Mouse (Mus musculus): ENCODE measurements around the gene Slc22a15.

Slc22a15 gene

DNA sequence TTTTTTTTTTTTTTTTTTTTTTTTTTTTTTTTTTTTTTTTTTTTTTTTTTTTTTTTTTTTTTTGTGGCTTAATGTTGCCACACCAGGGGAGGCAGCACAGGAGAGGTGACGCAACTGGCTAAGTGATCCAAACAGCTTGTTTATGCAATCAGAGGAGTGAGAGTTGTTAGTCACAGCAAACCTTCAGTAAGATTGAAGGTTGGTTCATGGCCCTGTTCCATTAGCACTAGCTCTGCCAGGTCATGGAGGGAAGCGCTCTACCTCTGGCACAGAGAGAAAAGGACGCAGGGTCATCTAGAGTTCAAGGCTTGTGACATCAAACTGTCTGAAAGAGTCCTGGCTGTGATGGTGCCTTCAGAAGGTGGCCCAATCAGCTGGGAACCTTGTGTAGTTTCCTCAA lies 24.3 kb upstream of the Slc22a15 start:
- Histone ChIP-seq H3K4me3 (replicated peaks; ENCODE audit: low read length) (no peak overlapping the region), H3K36me3 (ENCODE audit: insufficient read depth, low read length) (no peaks in the 10 kb centered on the region), H3K9me3 (ENCODE audit: low read length) (peaks cover 4% of the 10 kb centered on the region; the same call in 1 of the 2 replicates), H3K27me3 (ENCODE audit: insufficient read depth, low read length) (no peaks in the 10 kb centered on the region), H3K4me1 (replicated peaks; ENCODE audit: low read depth, low read length) (no peaks in the 10 kb centered on the region)
- TF ChIP-seq POU5F1 (IDR thresholded peaks at IDR 0.05; ENCODE audit: borderline replicate concordance, low read length) (no peak), CTCF (conservative IDR thresholded peaks at IDR 0.05; ENCODE audit: low read length) (no peak), NANOG (IDR thresholded peaks at IDR 0.05; ENCODE audit: borderline replicate concordance, low read length) (no peak)

DNA sequence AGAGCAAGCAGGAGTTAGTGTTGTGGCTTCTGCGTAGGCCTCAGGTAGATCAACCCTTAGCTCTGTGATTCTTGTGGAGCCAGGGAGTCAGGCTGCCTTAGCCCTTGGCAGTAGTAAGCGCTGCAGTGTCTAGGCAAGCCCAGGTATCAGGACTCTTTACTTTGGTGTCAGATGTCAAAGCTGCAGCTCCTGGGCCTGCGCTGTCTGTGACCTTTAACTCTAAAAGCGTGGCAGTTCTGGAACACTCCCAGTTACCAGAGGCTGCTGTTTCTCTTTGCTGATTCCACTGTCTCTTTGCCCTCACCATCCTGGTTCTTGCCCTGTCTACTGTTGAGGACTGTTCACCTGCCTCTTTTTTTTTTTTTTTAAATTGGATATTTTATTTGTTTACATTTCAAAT lies 23.0 kb upstream of the Slc22a15 start:
- Histone ChIP-seq H3K36me3 (ENCODE audit: insufficient read depth, low read length) (no peaks in the 10 kb centered on the region), H3K4me3 (replicated peaks; ENCODE audit: low read length) (no peak overlapping the region), H3K4me1 (replicated peaks; ENCODE audit: low read depth, low read length) (no peaks in the 10 kb centered on the region), H3K27me3 (ENCODE audit: insufficient read depth, low read length) (no peaks in the 10 kb centered on the region), H3K9me3 (ENCODE audit: low read length) (peaks cover 4% of the 10 kb centered on the region; the same call in 1 of the 2 replicates)
- no peak for TF ChIP-seq CTCF (conservative IDR thresholded peaks at IDR 0.05; ENCODE audit: low read length)
- TF ChIP-seq POU5F1 (IDR thresholded peaks at IDR 0.05; ENCODE audit: borderline replicate concordance, low read length): no peak
- no peak for TF ChIP-seq NANOG (IDR thresholded peaks at IDR 0.05; ENCODE audit: borderline replicate concordance, low read length)

GRCm38 (mm10) chr3:101945257-101945656 lies 21.0 kb upstream of the Slc22a15 start:
- TF ChIP-seq CTCF (conservative IDR thresholded peaks at IDR 0.05; ENCODE audit: low read length) (no peak), POU5F1 (IDR thresholded peaks at IDR 0.05; ENCODE audit: borderline replicate concordance, low read length) (no peak), NANOG (IDR thresholded peaks at IDR 0.05; ENCODE audit: borderline replicate concordance, low read length) (no peak)
- Histone ChIP-seq H3K4me1 (replicated peaks; ENCODE audit: low read depth, low read length) (no peaks in the 10 kb centered on the region), H3K36me3 (ENCODE audit: insufficient read depth, low read length) (no peaks in the 10 kb centered on the region), H3K27me3 (ENCODE audit: insufficient read depth, low read length) (no peaks in the 10 kb centered on the region), H3K9me3 (ENCODE audit: low read length) (peaks cover 4% of the 10 kb centered on the region; the same call in 1 of the 2 replicates), H3K4me3 (replicated peaks; ENCODE audit: low read length) (no peak overlapping the region)

- Histone ChIP-seq H3K36me3 (ENCODE audit: insufficient read depth, low read length) (no peaks in the 10 kb centered on the region), H3K9me3 (ENCODE audit: low read length) (no peaks in the 10 kb centered on the region), H3K4me1 (replicated peaks; ENCODE audit: low read depth, low read length) (no peaks in the 10 kb centered on the region), H3K4me3 (replicated peaks; ENCODE audit: low read length) (no peak overlapping the region), H3K27me3 (ENCODE audit: insufficient read depth, low read length) (no peaks in the 10 kb centered on the region)
- TF ChIP-seq CTCF (conservative IDR thresholded peaks at IDR 0.05; ENCODE audit: low read length) (no peak), POU5F1 (IDR thresholded peaks at IDR 0.05; ENCODE audit: borderline replicate concordance, low read length) (no peak), NANOG (IDR thresholded peaks at IDR 0.05; ENCODE audit: borderline replicate concordance, low read length) (no peak)
Observed at GRCm38 (mm10) chr3:101940418-101940817, 16.2 kb upstream of the Slc22a15 start.

DNA sequence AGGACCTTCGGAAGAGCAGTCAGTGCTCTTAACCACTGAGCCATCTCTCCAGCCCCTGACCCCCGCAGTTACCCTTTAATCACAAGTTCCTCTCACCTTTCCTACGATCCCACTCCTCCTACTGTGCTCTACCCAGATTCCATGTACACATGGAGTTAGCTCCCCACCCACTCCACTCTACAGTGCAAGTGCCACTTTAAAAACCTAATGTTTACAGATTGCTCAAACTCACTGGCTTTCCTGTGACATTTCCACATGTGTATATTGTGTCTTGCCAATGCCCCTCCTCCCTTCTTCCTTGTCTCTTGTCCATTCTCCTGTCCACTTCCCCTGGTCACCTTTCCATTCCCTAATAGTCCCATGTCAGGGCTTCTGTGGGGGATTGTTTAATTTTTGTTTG lies 15.6 kb upstream of the Slc22a15 start:
- Histone ChIP-seq H3K27me3 (ENCODE audit: insufficient read depth, low read length) (no peaks in the 10 kb centered on the region), H3K4me3 (replicated peaks; ENCODE audit: low read length) (no peak overlapping the region), H3K36me3 (ENCODE audit: insufficient read depth, low read length) (no peaks in the 10 kb centered on the region), H3K9me3 (ENCODE audit: low read length) (no peaks in the 10 kb centered on the region), H3K4me1 (replicated peaks; ENCODE audit: low read depth, low read length) (no peaks in the 10 kb centered on the region)
- TF ChIP-seq NANOG (IDR thresholded peaks at IDR 0.05; ENCODE audit: borderline replicate concordance, low read length) (no peak), POU5F1 (IDR thresholded peaks at IDR 0.05; ENCODE audit: borderline replicate concordance, low read length) (no peak), CTCF (conservative IDR thresholded peaks at IDR 0.05; ENCODE audit: low read length) (no peak)

- TF ChIP-seq CTCF (conservative IDR thresholded peaks at IDR 0.05; ENCODE audit: low read length) (no peak), NANOG (IDR thresholded peaks at IDR 0.05; ENCODE audit: borderline replicate concordance, low read length) (no peak), POU5F1 (IDR thresholded peaks at IDR 0.05; ENCODE audit: borderline replicate concordance, low read length) (no peak)
- no peaks in the 10 kb centered on the region for H3K27me3 ChIP-seq (ENCODE audit: insufficient read depth, low read length)
- no peaks in the 10 kb centered on the region for H3K36me3 ChIP-seq (ENCODE audit: insufficient read depth, low read length)
- no peak overlapping the region for H3K4me3 ChIP-seq (replicated peaks; ENCODE audit: low read length)
- no peaks in the 10 kb centered on the region for H3K4me1 ChIP-seq (replicated peaks; ENCODE audit: low read depth, low read length)
- H3K9me3 ChIP-seq (ENCODE audit: low read length): no peaks in the 10 kb centered on the region
Observed at GRCm38 (mm10) chr3:101939152-101939551, 14.9 kb upstream of the Slc22a15 start.

DNA sequence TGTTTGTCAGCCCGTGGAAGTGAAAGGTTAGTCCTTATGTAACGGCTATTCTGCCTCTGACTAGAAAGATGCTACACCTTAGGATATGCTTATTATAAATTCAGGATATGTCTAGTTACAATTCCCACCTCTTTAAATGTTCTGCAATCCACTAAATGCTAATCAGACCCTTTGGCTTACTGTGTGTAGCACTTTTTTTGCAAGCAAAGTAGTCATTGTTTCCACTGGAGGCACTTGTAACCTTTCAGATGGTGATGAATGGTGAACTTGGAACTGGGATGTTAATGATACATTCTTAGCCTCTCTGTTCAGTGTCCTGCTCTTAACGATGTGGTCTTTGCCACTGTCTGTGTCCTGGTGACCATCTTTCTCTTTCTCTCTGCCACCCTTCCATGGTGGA lies 12.1 kb upstream of the Slc22a15 start:
- Histone ChIP-seq H3K4me1 (replicated peaks; ENCODE audit: low read depth, low read length) (0 out of 2 replicates have a peak, but pooled peaks cover 3% of the 10 kb centered on the region), H3K27me3 (ENCODE audit: insufficient read depth, low read length) (no peaks in the 10 kb centered on the region), H3K9me3 (ENCODE audit: low read length) (no peaks in the 10 kb centered on the region), H3K4me3 (replicated peaks; ENCODE audit: low read length) (no peak overlapping the region), H3K36me3 (ENCODE audit: insufficient read depth, low read length) (no peaks in the 10 kb centered on the region)
- TF ChIP-seq NANOG (IDR thresholded peaks at IDR 0.05; ENCODE audit: borderline replicate concordance, low read length) (no peak), POU5F1 (IDR thresholded peaks at IDR 0.05; ENCODE audit: borderline replicate concordance, low read length) (no peak), CTCF (conservative IDR thresholded peaks at IDR 0.05; ENCODE audit: low read length) (no peak)

DNA sequence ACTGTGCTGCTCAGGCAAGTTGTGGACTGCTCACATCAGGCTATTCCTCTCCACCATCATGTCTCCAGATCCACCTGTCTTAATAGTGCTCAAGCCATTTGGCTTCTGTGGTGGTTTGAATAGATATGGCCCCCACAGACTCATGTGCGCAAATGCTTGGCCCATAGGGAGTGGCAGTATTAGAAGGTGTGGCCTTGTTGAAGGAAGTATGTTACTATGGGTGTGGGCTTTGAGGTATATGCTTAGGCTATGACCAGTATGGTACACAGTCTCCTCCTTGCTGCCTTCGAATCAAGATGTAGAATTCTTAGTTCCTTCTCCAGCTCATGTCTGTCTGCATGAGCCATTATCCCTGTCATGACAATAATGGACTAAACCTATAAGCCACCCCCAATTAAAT lies 9.6 kb upstream of the Slc22a15 start:
- no peak overlapping the region for H3K4me3 ChIP-seq (replicated peaks; ENCODE audit: low read length)
- peaks cover 3% of the 10 kb centered on the region; the same call in 1 of the 2 replicates for H3K4me1 ChIP-seq (replicated peaks; ENCODE audit: low read depth, low read length)
- no peaks in the 10 kb centered on the region for H3K9me3 ChIP-seq (ENCODE audit: low read length)
- no peaks in the 10 kb centered on the region for H3K27me3 ChIP-seq (ENCODE audit: insufficient read depth, low read length)
- H3K36me3 ChIP-seq (ENCODE audit: insufficient read depth, low read length): no peaks in the 10 kb centered on the region
- TF ChIP-seq CTCF (conservative IDR thresholded peaks at IDR 0.05; ENCODE audit: low read length): no peak
- no peak for TF ChIP-seq POU5F1 (IDR thresholded peaks at IDR 0.05; ENCODE audit: borderline replicate concordance, low read length)
- no peak for TF ChIP-seq NANOG (IDR thresholded peaks at IDR 0.05; ENCODE audit: borderline replicate concordance, low read length)
